Mouse (Mus musculus) lung, adult 2 months (tissue): ENCODE measurements around the gene Galnt18.

ENCODE experiments used
- CTCF ChIP-seq: fragments of 200-500 bp; IDR thresholded peaks from 2 replicates; pipeline ENCODE4 v1.5.1; 2011; ENCODE audit warnings: mild to moderate bottlenecking, low read length, control low read depth; ENCODE audit not compliant: insufficient read depth
- POLR2A ChIP-seq: fragments of 200-500 bp; IDR thresholded peaks from 2 replicates; pipeline ENCODE4 v1.6.1; 2011; ENCODE audit warnings: low read depth, mild to moderate bottlenecking, control low read depth, low read length, borderline replicate concordance; ENCODE audit errors: extremely low read depth

DNA sequence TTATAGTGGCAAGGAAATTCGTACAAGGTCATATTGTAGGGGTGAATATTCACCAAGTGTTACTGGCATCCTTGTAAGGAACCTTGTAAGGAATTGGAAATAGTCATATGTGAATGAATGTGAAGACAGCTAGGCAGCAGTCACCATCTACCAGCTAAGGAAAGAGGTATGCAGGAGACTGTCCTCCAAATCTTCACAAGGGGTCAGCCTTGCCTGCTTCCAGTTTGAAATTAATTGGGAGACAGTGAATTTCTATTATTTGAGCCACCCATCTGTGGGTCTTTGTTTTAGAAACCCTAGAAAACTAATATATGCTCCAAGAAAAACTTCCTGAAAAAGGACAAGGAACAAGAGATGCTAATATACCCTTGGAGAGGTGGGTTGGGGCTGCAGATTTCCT is 313.1 kb downstream of the Galnt18 start:
- TF ChIP-seq POLR2A, result no peak
- TF ChIP-seq CTCF, result no peak
